Mouse (Mus musculus) forebrain, embryonic 11.5 days (tissue): ENCODE results near the gene Ddx23. TPM values are rescaled to one million over a fixed set of nuclear protein-coding genes. Genes with fewer than 3 reads are reported as not detected.

Experiments used
- ATAC-seq: fragments of 200-750 bp; cut with Nextera tagmentation; replicated peaks from 2 replicates; pipeline ENCODE4 v1.8.0; 2017; ENCODE audit warnings: moderate TSS enrichment; ENCODE audit not compliant: low FRiP score
- DNase-seq: peaks from one replicate; pipeline ENCODE4 v3.0.0-alpha.2; 2017; ENCODE audit warnings: low spot score
- H3K27ac ChIP-seq: fragments of 300-500 bp; sonication (generic); 2 replicates; pipeline ENCODE4 v1.5.1; 2014; ENCODE audit warnings: low read depth, low read length
- H3K27me3 ChIP-seq: fragments of 300-500 bp; sonication (generic); 2 replicates; pipeline ENCODE4 v1.6.1; 2014; ENCODE audit warnings: mild to moderate bottlenecking, low read length, mixed read lengths; ENCODE audit not compliant: control insufficient read depth, insufficient read depth
- H3K36me3 ChIP-seq: fragments of 300-500 bp; sonication (generic); 2 replicates; pipeline ENCODE4 v1.6.1; 2014; ENCODE audit warnings: mild to moderate bottlenecking, low read length, moderate library complexity, mixed read lengths; ENCODE audit not compliant: control insufficient read depth, insufficient read depth
- H3K4me1 ChIP-seq: fragments of 300-500 bp; sonication (generic); replicated peaks from 2 replicates; pipeline ENCODE4 v1.6.1; 2014; ENCODE audit warnings: low read length, mixed read lengths; ENCODE audit not compliant: control insufficient read depth, insufficient read depth
- H3K4me2 ChIP-seq: fragments of 300-500 bp; sonication (generic); 2 replicates; pipeline ENCODE4 v1.6.1; 2014; ENCODE audit warnings: low read depth, mild to moderate bottlenecking, low read length, moderate library complexity, mixed read lengths; ENCODE audit not compliant: severe bottlenecking
- H3K4me3 ChIP-seq: fragments of 300-500 bp; sonication (generic); 2 replicates; pipeline ENCODE4 v1.5.1; 2014; ENCODE audit warnings: low read depth, low read length
- H3K9ac ChIP-seq: fragments of 300-500 bp; sonication (generic); 2 replicates; pipeline ENCODE4 v1.6.1; 2014; ENCODE audit warnings: low read length
- H3K9me3 ChIP-seq: fragments of 300-500 bp; sonication (generic); 2 replicates; pipeline ENCODE4 v1.6.1; 2016; ENCODE audit warnings: low read length, mixed read lengths; ENCODE audit not compliant: control insufficient read depth
- WGBS: fragments of 180-500 bp; shearing (Covaris S2); extraction: QIAGEN DNeasy Blood & Tissue Kit; methylation state at CpG from one replicate; pipeline ENCODE4 v1.1.7; 2014; 5-methylcytosine and 5-hydroxymethylcytosine counted together
- polyA plus RNA-seq: library from polyadenylated mRNA; unstranded; fragments of >200 nt; fragmentation: Nextera tagmentation; extraction: Ambion mirVana; gene quantifications from 2 replicates; pipeline ENCODE4 v1.2.1, GENCODE M21; 2014

Gene Ddx23
- polyA plus RNA-seq, 1 experiment from 2014 or later: 24.2 TPM

- H3K4me3 ChIP-seq: no peak overlapping the region
- H3K36me3 ChIP-seq: no peaks in the 10 kb centered on the region
- WGBS: 83% methylated on average over 11 of the region's 11 CpGs
- no peak overlapping the region for H3K27ac ChIP-seq
- H3K4me2 ChIP-seq: no peak overlapping the region
- no peaks in the 10 kb centered on the region for H3K4me1 ChIP-seq
- H3K27me3 ChIP-seq: no peaks in the 10 kb centered on the region
- H3K9me3 ChIP-seq: no peaks in the 10 kb centered on the region
- ATAC-seq: no peak
- no peak overlapping the region for H3K9ac ChIP-seq
- no peak for DNase-seq
Observed at GRCm38 (mm10) chr15:98664042-98664907, 1.6 kb upstream of the Ddx23 start.

DNA sequence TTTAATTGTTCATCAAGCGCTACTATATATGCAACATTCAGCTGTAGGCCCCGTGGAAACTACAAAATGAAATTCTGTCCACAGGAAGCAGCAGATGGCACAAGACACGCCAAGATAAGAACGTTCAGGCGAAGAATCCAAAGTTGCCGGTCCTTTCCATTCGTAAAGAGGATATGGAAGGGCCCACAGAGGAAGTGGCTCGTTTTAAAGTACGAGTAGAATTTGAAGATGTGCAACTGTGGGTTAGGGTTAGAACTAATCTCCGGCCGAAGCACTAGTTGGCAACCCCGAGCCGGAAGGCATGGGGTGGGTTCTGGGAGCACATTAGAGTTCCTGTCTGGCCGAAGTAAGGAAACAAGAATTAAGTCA is 512 bp downstream of the Ddx23 start:
- ATAC-seq (no peak), DNase-seq (no peak)
- H3K27ac ChIP-seq: peak overlapping the region; percentile 79
- H3K4me3 ChIP-seq: peak overlapping the region; percentile 85
- H3K36me3 ChIP-seq: peaks cover 14% of the 10 kb centered on the region
- WGBS: 1% methylated on average over 14 of the region's 14 CpGs
- peak overlapping the region; percentile 96 for H3K9ac ChIP-seq
- H3K9me3 ChIP-seq: no peaks in the 10 kb centered on the region
- H3K27me3 ChIP-seq: no peaks in the 10 kb centered on the region
- H3K4me1 ChIP-seq: no peaks in the 10 kb centered on the region
- peak overlapping the region; percentile 54 for H3K4me2 ChIP-seq

DNA sequence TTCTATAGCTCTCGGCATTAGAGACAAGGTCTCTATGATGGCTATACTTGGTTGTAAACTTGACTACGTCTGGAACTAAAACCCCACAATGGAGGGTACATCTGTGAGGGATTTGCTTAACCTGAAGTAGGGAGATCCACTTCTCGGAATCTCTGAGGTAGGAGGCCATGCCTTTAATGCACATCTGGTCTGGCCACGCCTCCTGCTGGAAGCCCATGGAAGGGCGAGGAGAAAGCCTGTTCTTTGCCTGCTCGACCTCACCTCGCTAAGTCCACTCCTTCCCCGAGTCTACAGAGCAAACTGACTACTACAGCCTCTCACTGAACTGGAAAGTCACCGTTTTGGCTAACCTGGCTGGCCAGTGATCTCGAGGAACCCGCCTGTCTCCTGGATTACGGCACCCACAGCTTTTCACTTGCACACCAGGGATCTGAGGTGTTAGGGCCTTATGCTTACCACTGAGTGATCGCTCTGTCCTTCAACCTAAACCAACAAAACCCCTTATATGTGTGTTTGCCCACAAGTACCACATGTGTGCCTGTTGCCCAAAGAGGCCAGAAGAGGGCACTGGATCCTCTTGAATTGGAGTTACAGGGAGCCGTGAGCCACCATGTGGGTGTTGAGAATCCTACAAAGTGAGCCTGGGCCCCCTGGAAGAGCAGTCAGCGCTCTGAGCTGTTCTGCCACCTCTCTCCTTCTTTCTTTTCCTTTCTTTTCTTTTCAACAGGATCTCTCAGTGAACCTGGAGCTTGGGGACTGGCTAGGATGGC is 5.5 kb downstream of the Ddx23 start:
- Histone ChIP-seq H3K9ac (no peak overlapping the region), H3K27me3 (no peaks in the 10 kb centered on the region), H3K4me1 (no peaks in the 10 kb centered on the region), H3K36me3 (peaks cover 30% of the 10 kb centered on the region), H3K4me3 (no peak overlapping the region), H3K27ac (no peak overlapping the region), H3K9me3 (no peaks in the 10 kb centered on the region), H3K4me2 (no peak overlapping the region)
- WGBS: 85% methylated on average over 15 of the region's 15 CpGs
- no peak for ATAC-seq
- DNase-seq: no peak

DNA sequence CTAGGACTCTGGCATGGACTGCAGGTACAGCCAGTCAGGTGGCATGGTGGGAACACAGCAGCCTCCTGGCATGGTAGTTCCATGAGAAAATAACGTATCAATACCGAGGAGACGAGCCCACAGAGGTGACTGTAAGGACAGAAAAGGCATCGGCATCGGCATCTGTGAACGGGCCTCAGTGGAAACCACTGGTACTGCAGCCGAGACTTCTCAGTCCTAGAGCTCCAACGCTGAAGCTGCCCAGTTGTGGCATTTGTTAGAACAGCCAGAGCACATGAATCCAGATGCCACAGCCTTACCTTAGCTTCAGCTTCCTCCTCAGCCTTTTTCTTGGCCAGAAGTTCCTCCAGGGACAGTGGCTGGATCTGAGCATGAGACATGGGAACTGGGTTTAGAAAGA is 10.5 kb downstream of the Ddx23 start:
- Histone ChIP-seq H3K4me2 (no peak overlapping the region), H3K9ac (no peak overlapping the region), H3K4me3 (no peak overlapping the region), H3K9me3 (no peaks in the 10 kb centered on the region), H3K27me3 (no peaks in the 10 kb centered on the region), H3K27ac (no peak overlapping the region), H3K4me1 (no peaks in the 10 kb centered on the region), H3K36me3 (peaks cover 42% of the 10 kb centered on the region)
- WGBS: 93% methylated on average over 8 of the region's 8 CpGs
- DNase-seq (no peak), ATAC-seq (no peak)

DNA sequence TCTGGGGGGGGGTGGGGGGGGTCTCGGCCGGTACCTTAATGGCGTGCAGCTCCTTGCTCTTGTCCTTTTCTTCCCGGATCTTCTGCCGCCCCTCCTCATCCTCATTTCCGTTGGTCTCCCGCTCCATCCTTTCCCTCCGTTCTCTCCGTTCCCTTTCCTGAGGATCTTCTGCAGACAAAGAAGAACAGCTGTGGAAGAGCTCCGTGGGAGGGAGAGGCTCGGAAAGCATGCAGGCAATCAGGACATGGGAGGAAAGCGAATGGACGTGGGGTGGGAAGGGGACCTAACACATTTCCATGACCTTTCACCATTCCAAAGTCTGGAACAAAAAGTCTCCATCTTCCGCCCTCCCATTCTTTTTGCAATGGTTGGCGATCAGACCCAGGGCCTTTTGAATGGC is 11.3 kb downstream of the Ddx23 start:
- no peak overlapping the region for H3K27ac ChIP-seq
- H3K4me2 ChIP-seq: no peak overlapping the region
- 94% methylated on average over 15 of the region's 15 CpGs for WGBS
- H3K9me3 ChIP-seq: no peaks in the 10 kb centered on the region
- no peaks in the 10 kb centered on the region for H3K27me3 ChIP-seq
- ATAC-seq: no peak
- H3K9ac ChIP-seq: no peak overlapping the region
- no peak overlapping the region for H3K4me3 ChIP-seq
- H3K4me1 ChIP-seq: no peaks in the 10 kb centered on the region
- H3K36me3 ChIP-seq: peaks cover 39% of the 10 kb centered on the region
- DNase-seq: no peak

GRCm38 (mm10) chr15:98648071-98648470 is 14.6 kb downstream of the Ddx23 start:
- Histone ChIP-seq H3K4me3 (no peak overlapping the region), H3K27ac (no peak overlapping the region), H3K4me1 (no peaks in the 10 kb centered on the region), H3K36me3 (peaks cover 48% of the 10 kb centered on the region), H3K9me3 (no peaks in the 10 kb centered on the region), H3K27me3 (no peaks in the 10 kb centered on the region), H3K4me2 (no peak overlapping the region), H3K9ac (no peak overlapping the region)
- DNase-seq (no peak), ATAC-seq (no peak)
- WGBS: 91% methylated on average over 3 of the region's 3 CpGs

GRCm38 (mm10) chr15:98647308-98647707 is 15.4 kb downstream of the Ddx23 start:
- ATAC-seq (no peak), DNase-seq (no peak)
- peaks cover 44% of the 10 kb centered on the region for H3K36me3 ChIP-seq
- H3K4me1 ChIP-seq: no peaks in the 10 kb centered on the region
- H3K4me2 ChIP-seq: no peak overlapping the region
- H3K9me3 ChIP-seq: no peaks in the 10 kb centered on the region
- WGBS: 94% methylated on average over 10 of the region's 10 CpGs
- H3K27ac ChIP-seq: no peak overlapping the region
- H3K4me3 ChIP-seq: no peak overlapping the region
- H3K9ac ChIP-seq: no peak overlapping the region
- no peaks in the 10 kb centered on the region for H3K27me3 ChIP-seq

DNA sequence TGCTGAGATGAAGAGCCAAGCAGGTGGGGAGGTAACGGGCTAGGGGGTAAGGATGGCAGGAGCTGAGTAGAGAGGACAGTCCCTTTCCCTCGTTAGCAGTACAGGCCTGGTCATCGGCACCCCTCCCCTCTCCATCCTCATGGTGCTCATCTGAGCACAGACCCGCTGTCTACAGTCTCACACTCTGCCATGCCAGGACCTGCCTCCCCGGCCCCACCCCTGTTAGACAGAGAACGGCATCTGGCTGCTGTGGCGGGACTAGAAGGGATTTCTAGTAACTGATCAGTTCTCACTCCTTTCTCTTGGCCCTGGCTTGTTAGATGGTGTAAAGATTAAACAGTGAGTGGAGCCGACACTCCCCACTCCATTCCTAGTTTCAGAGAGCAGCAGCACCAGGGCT is 16.0 kb downstream of the Ddx23 start:
- Histone ChIP-seq H3K36me3 (peaks cover 43% of the 10 kb centered on the region), H3K27ac (no peak overlapping the region), H3K4me2 (no peak overlapping the region), H3K4me1 (no peaks in the 10 kb centered on the region), H3K9ac (no peak overlapping the region), H3K4me3 (no peak overlapping the region), H3K9me3 (no peaks in the 10 kb centered on the region), H3K27me3 (no peaks in the 10 kb centered on the region)
- no peak for DNase-seq
- no peak for ATAC-seq
- 87% methylated on average over 8 of the region's 8 CpGs for WGBS
